ENCODE assay signal across 30 mouse cellular contexts in the genomic region with DNA sequence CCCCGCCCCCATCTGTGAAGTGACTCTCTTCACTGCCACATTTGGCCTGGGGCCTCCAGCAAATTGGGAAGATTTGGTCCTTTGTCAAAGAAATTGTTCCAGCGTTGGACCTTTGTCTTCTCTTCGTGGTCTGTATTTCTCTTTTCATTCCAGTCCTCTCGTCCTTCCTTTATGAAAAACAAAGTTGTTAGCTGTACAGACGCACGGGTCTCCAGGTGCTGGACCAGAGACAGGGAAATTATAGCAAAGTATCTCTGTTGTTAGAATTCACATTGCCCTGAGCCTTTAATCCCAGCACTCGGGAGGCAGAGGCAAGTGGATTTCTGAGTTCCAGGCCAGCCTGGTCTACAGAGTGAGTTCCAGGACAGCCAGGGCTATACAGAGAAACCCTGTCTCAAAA.
"Had no signal": no experiment of that assay in that cellular context is flagged by ENCODE, and none has a peak within 500 bp of the region (broad histone marks: within the 10 kb centered on the region; RNA-seq: fewer than 3 reads in every experiment).

No protein-coding gene starts in this region.

- H3K36me3 ChIP-seq: limb, embryonic 10.5 days; limb, embryonic 12.5 days; limb, embryonic 13.5 days; limb, embryonic 15.5 days; liver, embryonic 12.5 days; liver, embryonic 13.5 days; liver, embryonic 15.5 days; lung, embryonic 15.5 days; midbrain, embryonic 10.5 days; midbrain, embryonic 12.5 days; midbrain, embryonic 13.5 days; neural tube, embryonic 12.5 days had no signal

- H3K27ac ChIP-seq: limb, embryonic 10.5 days; limb, embryonic 12.5 days; limb, embryonic 13.5 days; limb, embryonic 15.5 days; liver, embryonic 12.5 days; liver, embryonic 13.5 days; liver, embryonic 14.5 days; liver, embryonic 15.5 days; lung, embryonic 15.5 days; macrophage; midbrain, embryonic 10.5 days; midbrain, embryonic 12.5 days; midbrain, embryonic 13.5 days; neural tube, embryonic 12.5 days had no signal

- DNase-seq: left cerebral cortex, postnatal 4 days; liver; liver, embryonic 13.5 days; liver, postnatal 0 days; lung, adult 18-20 months; lung, adult 2 months; lung, embryonic 14.5 days; lung, postnatal 10 days; lung, postnatal 14 days; lung, postnatal 36 days; lung, postnatal 4 days; midbrain, embryonic 14.5 days had no signal

- H3K4me3 ChIP-seq: limb, embryonic 10.5 days; limb, embryonic 12.5 days; limb, embryonic 13.5 days; limb, embryonic 15.5 days; liver, embryonic 12.5 days; liver, embryonic 13.5 days; liver, embryonic 15.5 days; lung, embryonic 15.5 days; megakaryocyte, embryonic 14.5 days; midbrain, embryonic 10.5 days; midbrain, embryonic 12.5 days; midbrain, embryonic 13.5 days; myocyte; neural tube, embryonic 12.5 days had no signal

- H3K9ac ChIP-seq: limb, embryonic 12.5 days; limb, embryonic 13.5 days; limb, embryonic 15.5 days; liver, embryonic 12.5 days; liver, embryonic 13.5 days; liver, embryonic 14.5 days; liver, embryonic 15.5 days; liver, postnatal 0 days; lung, embryonic 14.5 days; lung, embryonic 15.5 days; midbrain, embryonic 12.5 days; midbrain, embryonic 13.5 days; neural tube, embryonic 12.5 days had no signal

- H3K4me2 ChIP-seq: limb, embryonic 12.5 days; limb, embryonic 13.5 days; limb, embryonic 15.5 days; liver, embryonic 11.5 days; liver, embryonic 12.5 days; liver, embryonic 13.5 days; liver, embryonic 15.5 days; lung, embryonic 14.5 days; lung, embryonic 15.5 days; midbrain, embryonic 12.5 days; midbrain, embryonic 13.5 days; neural tube, embryonic 12.5 days had no signal

- H3K27me3 ChIP-seq: limb, embryonic 12.5 days; limb, embryonic 13.5 days; limb, embryonic 15.5 days; liver, embryonic 12.5 days; liver, embryonic 13.5 days; liver, embryonic 15.5 days; lung, embryonic 15.5 days; megakaryocyte, embryonic 14.5 days; midbrain, embryonic 12.5 days; midbrain, embryonic 13.5 days; neural tube, embryonic 12.5 days had no signal

- ATAC-seq: liver, embryonic 12.5 days; liver, postnatal 0 days; lung, postnatal 0 days; midbrain, embryonic 13.5 days; midbrain, embryonic 16.5 days had no signal

- H3K9me3 ChIP-seq: limb, embryonic 10.5 days; limb, embryonic 13.5 days; limb, embryonic 15.5 days; liver, embryonic 15.5 days; lung, embryonic 15.5 days; midbrain, embryonic 10.5 days; midbrain, embryonic 13.5 days; neural tube, embryonic 12.5 days had no signal

- H3K4me1 ChIP-seq: limb, embryonic 10.5 days; limb, embryonic 12.5 days; limb, embryonic 13.5 days; limb, embryonic 15.5 days; liver, embryonic 12.5 days; liver, embryonic 13.5 days; liver, embryonic 15.5 days; megakaryocyte, embryonic 14.5 days; midbrain, embryonic 10.5 days; midbrain, embryonic 12.5 days; midbrain, embryonic 13.5 days; neural tube, embryonic 12.5 days had no signal
